Mouse (Mus musculus): ENCODE data around the gene Crybg1.

Crybg1 gene

DNA sequence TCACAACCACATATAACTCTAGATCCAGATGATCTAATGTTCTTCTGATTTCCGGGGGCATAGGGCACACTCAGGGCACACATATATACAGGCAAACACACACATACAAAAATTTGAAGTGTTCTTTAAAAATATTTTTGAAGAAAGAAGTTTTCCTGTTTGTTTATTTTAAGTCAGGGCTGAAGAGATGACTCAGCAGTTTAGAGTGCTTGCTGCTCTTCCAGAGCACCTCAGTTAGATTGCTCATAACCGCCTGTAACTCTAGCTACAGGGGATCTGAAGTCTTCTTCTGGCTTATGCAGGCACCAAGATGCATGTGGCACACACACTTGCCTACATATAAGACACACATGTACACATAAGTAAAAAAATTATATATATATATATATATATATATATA, 56.9 kb downstream of the Crybg1 start:
- no peak for DNase-seq (ENCODE audit: low spot score)

DNA sequence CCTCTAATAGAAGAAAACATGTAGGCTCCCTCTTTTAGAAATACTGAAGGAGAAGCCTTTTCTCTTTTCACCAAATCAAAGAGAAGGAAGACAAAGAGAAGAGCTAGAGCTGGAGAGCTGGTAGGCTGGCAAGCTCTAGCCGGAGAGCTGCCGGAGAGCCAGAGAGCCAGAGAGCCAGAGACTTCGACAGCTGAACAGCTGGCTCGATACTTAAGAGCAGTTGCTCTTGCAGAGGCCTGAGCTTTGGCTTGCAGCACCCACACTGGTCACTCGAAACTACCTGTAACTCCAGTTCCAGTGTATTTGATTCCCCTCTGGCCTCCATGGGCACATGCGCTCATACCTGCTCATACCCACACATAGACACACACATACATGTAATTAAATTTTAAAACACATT, 68.3 kb downstream of the Crybg1 start:
- DNase-seq (ENCODE audit: low spot score): no peak

- DNase-seq (ENCODE audit: low spot score): no peak
Measured at GRCm38 (mm10) chr10:44078799-44079521, 69.7 kb downstream of the Crybg1 start.

GRCm38 (mm10) chr10:44071095-44071494, 77.6 kb downstream of the Crybg1 start:
- peak; percentile 48 for DNase-seq (ENCODE audit: low spot score)

- DNase-seq (ENCODE audit: low spot score): no peak
Measured at GRCm38 (mm10) chr10:44069131-44069530, 79.5 kb downstream of the Crybg1 start.

DNA sequence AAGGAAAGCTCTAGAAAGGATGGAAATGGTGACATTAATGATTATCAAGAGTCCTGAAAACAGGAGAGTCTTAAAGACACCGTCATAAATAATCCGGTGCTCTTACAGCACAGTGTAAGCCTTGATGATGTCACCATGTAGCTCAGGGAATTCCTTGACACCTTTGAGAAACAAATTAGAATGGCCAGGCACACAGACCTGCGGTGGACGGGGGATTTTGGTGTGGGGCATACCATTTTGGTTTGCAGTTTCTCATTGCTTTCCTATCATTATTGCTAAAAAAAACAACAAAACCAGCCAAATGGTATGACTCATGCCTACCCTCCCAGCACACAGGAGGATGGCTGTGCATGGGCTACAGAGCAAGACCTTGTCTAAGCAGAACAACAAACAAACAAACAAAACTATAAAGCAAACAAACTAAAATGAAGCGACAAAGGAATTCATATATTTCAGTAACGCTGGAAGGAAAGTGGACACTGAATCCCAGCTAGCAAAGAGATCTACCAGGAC, 82.7 kb downstream of the Crybg1 start:
- DNase-seq (ENCODE audit: low spot score): no peak

DNA sequence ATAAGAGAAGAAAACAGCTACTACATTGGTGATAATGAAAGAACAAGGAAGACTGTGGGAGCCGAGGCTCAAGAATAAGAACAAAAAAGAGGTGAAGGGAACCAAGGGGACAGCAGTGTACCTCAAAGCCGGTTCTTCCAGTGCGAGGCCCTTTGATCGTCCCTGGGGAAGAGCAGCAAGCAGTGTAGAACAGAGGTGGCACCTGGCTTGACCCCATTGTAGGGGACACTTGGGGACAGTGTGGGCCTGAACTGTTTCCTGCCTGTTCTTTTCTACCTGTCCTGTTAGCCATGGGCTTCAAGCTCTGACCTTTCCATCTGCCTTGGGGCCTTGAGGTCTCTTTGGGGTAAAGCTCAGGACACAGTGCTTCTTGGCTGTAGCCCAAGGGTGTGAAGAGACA, 85.7 kb downstream of the Crybg1 start:
- no peak for DNase-seq (ENCODE audit: low spot score)

GRCm38 (mm10) chr10:44050913-44051312, 97.7 kb downstream of the Crybg1 start:
- DNase-seq (ENCODE audit: low spot score): no peak

DNA sequence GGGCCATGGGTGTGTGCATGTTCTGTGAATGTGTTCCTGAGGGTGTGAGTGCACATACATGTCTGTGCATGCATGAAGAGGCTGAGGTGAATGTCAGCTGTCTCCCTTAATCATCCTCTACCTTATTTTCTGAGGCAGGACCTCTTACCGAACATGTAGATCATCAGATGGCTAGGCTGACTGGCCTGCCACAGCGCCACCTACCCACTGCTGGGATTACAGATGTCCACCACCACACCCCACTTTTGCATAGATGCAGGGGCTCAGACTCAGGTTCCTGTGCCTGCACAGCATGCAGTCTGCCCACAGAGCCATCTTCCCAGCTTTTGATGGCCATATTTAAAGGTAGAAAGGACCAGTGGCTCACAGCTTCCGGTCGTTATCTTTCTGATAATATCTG, 103.9 kb downstream of the Crybg1 start:
- no peak for DNase-seq (ENCODE audit: low spot score)

- DNase-seq (ENCODE audit: low spot score): no peak
Measured at GRCm38 (mm10) chr10:44043630-44044029, 105.0 kb downstream of the Crybg1 start.

DNA sequence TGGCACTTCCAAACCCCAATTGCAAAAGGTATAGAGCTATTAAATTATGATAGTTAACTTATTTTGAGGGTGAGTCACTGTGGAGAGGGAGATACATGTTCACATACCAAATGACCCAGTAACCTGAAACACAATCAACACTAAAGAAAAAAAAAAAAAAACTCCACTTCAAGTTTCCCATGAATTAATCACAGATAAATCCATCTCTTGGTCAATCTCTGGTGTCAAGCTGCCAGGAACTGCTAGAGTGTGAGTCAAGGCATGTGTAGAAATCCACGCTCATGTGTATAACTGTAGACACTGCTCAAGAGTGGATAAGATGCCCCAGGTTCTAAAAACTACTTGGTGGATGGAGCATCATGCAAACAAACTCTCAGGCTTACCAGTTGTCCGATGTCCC, 109.5 kb downstream of the Crybg1 start:
- DNase-seq (ENCODE audit: low spot score): no peak

DNA sequence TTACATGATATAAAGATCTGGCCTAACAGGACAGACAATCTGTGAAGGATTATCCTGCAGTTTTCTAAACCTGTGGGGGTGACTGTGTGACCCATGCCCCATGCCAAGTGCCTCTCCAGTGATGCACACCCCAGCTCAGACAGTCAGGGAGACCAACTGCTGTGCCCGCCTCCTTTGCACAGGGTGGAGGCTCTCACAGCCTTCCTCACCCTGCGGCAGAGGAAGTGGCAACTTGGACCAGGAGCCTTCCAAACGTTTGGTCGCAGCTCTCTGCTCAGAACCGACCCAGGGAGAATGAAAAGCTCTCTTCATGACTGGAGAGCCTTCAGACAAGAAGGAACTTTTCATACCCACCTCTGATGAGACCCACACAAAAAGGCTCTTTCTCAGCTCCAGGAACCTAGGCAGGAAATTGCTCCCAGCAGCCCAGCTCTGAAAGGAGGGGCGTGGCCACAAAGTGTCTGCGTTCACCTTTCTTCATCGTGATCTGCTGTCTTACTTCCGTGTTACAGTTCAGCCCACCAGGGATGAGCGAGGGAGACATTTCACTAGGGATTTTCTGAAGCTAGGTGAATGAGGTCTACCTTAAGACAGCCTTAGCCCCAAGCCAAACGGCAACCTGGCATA, 110.6 kb downstream of the Crybg1 start:
- peak; percentile 13 for DNase-seq (ENCODE audit: low spot score)

- no peak for DNase-seq (ENCODE audit: low spot score)
Measured at GRCm38 (mm10) chr10:44029566-44029965, 119.1 kb downstream of the Crybg1 start.

GRCm38 (mm10) chr10:44027226-44027625, 121.4 kb downstream of the Crybg1 start:
- no peak for DNase-seq (ENCODE audit: low spot score)

DNA sequence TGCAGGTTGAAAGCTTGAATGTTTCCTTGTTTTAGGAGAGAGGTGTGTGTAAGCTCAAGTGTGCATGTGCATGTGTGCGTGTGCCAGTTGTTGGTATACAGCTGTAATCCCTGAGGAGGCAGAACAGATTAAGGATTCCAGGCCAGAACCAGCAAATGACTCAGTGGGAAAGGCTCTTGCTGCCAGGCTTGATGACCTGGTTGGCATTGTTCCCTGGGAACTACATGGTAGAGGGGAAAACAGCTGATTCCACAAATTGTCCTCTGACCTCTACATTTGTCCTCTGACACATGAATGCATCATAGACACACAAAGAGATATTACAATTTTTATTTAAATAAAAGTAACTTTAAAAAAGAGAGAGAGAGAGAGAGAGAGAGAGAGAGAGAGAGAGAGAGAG, 122.5 kb downstream of the Crybg1 start:
- DNase-seq (ENCODE audit: low spot score): no peak

- DNase-seq (ENCODE audit: low spot score): no peak
Measured at GRCm38 (mm10) chr10:44024705-44025104, 123.9 kb downstream of the Crybg1 start.

DNA sequence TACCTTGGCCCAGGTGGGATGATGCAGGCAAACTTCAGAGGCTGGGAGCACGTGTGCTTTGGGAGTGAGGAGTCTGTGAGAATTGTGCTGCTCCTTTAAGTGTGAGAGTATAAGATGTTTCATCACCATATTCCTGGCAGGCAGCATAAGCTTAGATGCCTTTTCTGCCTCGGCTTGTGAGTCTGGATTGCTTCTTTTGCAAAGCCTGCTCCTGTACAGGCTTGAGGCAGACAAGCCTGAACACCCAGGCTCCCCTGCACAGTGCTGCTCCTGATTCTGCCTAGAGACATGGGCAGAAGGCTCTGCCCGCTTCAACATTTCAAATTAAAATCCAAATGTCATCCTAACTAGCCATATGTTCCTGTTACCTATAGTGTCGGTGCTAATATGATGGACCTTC, 128.5 kb downstream of the Crybg1 start:
- DNase-seq (ENCODE audit: low spot score): peak; percentile 44

GRCm38 (mm10) chr10:44018562-44018961, 130.1 kb downstream of the Crybg1 start:
- no peak for DNase-seq (ENCODE audit: low spot score)

DNA sequence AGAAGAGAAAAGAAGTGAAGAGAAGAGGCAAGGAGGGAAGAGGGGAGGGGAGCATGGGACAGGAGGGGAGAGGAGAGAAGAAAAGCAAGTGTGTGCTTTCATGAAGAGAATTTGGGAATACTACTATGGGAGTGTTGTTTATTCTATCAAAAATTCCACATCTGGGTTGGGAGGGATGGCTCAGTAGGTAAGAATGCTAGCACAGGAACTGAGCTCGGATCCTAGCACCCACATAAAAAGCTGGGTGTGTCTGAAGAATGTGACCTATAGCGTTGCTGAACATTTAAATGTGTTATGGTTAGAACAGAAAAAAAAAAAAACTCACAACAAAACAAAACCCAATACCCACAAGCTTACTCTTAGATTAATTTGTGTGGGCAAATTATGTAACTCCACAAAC, 133.0 kb downstream of the Crybg1 start:
- DNase-seq (ENCODE audit: low spot score): no peak

- DNase-seq (ENCODE audit: low spot score): no peak
Measured at GRCm38 (mm10) chr10:44013885-44014284, 134.8 kb downstream of the Crybg1 start.

DNA sequence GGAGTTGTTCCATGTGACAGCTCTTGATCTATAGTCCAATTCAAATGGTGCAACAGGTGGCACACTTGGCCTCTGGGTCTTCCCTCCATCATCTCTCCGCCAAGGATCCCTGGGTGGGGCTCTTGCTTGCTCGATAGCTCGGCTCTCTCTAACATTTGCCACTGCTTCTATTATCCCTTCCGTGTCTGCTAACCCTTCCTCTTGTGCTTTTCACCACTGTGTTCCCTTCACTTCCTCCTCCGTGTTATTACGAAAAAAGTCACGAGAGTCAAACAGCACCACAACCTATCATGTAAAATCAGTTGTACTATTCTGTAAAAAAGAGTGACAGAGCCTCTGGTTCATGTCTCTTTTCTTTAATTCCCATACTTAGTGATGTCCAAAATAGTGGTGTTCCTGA, 137.2 kb downstream of the Crybg1 start:
- DNase-seq (ENCODE audit: low spot score): no peak

- DNase-seq (ENCODE audit: low spot score): no peak
Measured at GRCm38 (mm10) chr10:44008808-44009207, 139.8 kb downstream of the Crybg1 start.

DNA sequence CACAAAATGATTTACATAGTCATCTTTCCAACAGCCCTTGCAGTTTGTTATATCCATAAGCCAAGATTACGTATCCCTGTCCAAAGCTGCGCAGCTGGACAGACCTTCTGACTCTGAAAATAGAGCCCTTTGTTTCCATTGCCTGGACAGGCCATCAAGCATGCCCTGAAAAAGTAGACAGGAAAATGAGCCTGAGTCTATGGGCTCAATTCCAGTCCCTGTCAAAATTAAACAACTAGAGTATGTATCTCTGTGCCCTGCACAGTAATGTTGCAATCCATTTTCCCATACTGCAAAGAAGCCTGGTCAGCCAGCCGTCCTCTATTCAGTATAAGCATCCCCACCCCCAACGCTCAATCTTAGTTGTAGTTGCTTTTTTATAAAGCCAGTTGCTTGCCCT, 141.8 kb downstream of the Crybg1 start:
- DNase-seq (ENCODE audit: low spot score): no peak

Measured in urinary bladder, postnatal 25 days (tissue).